Mouse (Mus musculus): ENCODE measurements around the gene Sohlh1.

DNA sequence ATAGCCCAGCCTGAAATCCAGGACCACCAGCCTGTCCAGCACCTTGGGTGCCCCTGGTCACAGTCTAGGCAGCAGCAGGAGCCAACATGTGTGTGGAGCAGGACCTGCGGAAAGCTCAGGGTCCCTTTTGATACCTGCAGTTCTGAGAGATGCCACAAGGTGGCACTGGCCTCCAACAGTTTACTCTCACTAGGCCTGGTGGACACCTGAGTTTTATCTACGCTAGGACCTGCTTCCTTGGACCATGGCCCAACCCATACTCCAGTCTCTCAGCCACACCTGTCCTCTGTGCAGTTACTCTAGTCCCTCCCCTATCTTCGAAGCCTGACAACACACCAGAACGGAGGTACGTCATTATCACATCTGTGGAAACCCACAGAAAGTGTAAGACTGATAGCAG is 10.8 kb downstream of the Sohlh1 start:
- TF ChIP-seq CTCF (IDR thresholded peaks at IDR 0.05; ENCODE audit: low read depth, low read length) (peak; percentile 93), POLR2A (IDR thresholded peaks at IDR 0.05; ENCODE audit: borderline replicate concordance, low read depth, low read length) (no peak)

All from bone marrow macrophage, adult 2 months (primary cell).